Mouse (Mus musculus): ENCODE measurements around the gene Sgsh. TPM values are rescaled to one million over a fixed set of nuclear protein-coding genes. Genes with fewer than 3 reads are reported as not detected.

Sgsh gene
- polyA plus RNA-seq, 1 experiment from 2014 or later, result 12.6 TPM

DNA sequence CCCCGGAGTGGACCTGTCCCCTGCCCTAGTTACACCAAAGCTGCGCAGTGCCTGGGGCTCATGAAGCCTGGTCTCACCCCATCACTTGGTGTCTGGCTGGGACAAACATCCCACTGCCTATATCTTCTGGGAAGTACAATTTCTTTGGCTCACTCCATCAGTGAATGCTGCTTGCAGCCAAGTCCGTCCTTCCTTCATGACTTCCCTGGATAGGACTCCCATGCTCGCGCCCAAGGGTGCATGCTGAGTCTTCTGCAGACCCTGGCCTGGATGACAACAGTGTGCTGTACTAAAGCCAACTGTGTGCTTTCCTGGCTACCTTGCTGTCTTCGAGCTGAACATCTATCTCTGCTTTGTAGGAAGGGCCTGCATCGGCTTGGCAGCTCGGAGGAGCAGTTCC lies 11.2 kb downstream of the Sgsh start:
- Histone ChIP-seq H3K27me3 (replicated peaks; ENCODE audit: insufficient read depth, low read length) (no peaks in the 10 kb centered on the region), H3K4me2 (replicated peaks; ENCODE audit: low read depth, low read length) (no peak overlapping the region), H3K27ac (ENCODE audit: low read length) (no peak overlapping the region), H3K36me3 (ENCODE audit: insufficient read depth, low read length) (no peaks in the 10 kb centered on the region), H3K4me3 (ENCODE audit: low read depth, low read length) (no peak overlapping the region), H3K9ac (replicated peaks; ENCODE audit: low read depth) (no peak overlapping the region), H3K4me1 (ENCODE audit: insufficient read depth, low read depth, low read length) (no peaks in the 10 kb centered on the region), H3K9me3 (ENCODE audit: low read length) (no peaks in the 10 kb centered on the region)
- DNase-seq (ENCODE audit: low spot score) (no peak), ATAC-seq (no peak)
- WGBS, result 73% methylated on average over 8 of the region's 8 CpGs
- TF ChIP-seq CTCF (IDR thresholded peaks at IDR 0.05) (no peak), EP300 (IDR thresholded peaks at IDR 0.05) (no peak)

DNA sequence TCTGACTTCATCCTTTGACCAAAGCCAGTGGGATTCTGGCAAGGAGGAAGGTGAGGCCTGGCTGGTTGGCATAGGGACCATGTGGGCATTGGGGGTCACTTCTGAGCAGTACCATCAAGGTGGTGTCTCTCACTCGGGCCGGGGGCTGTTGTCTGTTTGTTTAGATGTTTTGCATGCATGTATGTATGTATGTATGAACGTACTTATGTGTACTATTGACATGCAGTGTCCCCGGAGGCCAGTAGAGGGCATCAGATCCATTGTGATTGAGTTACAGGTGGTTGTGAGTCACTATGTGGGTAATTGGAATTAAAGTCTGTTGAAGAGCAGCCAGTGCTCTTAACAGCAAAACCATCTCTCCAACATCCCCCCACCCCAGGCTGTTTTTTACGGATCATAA lies 15.7 kb downstream of the Sgsh start:
- Histone ChIP-seq H3K27me3 (replicated peaks; ENCODE audit: insufficient read depth, low read length) (no peaks in the 10 kb centered on the region), H3K4me1 (ENCODE audit: insufficient read depth, low read depth, low read length) (no peaks in the 10 kb centered on the region), H3K9me3 (ENCODE audit: low read length) (no peaks in the 10 kb centered on the region), H3K36me3 (ENCODE audit: insufficient read depth, low read length) (no peaks in the 10 kb centered on the region), H3K4me3 (ENCODE audit: low read depth, low read length) (no peak overlapping the region), H3K27ac (ENCODE audit: low read length) (no peak overlapping the region), H3K9ac (replicated peaks; ENCODE audit: low read depth) (no peak overlapping the region), H3K4me2 (replicated peaks; ENCODE audit: low read depth, low read length) (no peak overlapping the region)
- WGBS, result 7% methylated on average over 5 of the region's 5 CpGs
- ATAC-seq, result peak; percentile 62
- peak; percentile 85 for DNase-seq (ENCODE audit: low spot score)
- TF ChIP-seq EP300 (IDR thresholded peaks at IDR 0.05) (no peak), CTCF (IDR thresholded peaks at IDR 0.05) (peak; percentile 95)

DNA sequence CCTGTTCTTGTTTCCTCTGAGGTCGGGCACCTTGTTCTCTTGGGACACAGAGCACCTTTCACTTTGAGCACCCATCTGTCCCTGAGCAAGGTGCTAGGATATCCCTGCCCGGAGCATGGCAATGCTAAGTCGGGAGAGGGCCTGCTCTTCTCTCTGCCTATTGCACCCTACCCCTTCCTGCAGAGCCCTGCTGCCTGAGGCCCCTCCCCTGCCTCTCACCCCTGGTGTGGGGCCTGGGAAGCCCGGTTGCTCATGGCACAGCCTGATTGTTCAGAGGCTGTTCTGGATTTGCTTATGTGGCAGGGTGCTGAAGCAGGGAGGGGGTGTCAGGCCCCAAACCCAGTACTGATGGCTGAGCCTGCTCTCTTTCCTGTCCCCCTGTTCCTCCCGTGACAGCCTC lies 16.2 kb downstream of the Sgsh start:
- H3K9ac ChIP-seq (replicated peaks; ENCODE audit: low read depth), result no peak overlapping the region
- ATAC-seq (no peak), DNase-seq (ENCODE audit: low spot score) (no peak)
- H3K4me2 ChIP-seq (replicated peaks; ENCODE audit: low read depth, low read length), result no peak overlapping the region
- H3K36me3 ChIP-seq (ENCODE audit: insufficient read depth, low read length), result no peaks in the 10 kb centered on the region
- WGBS, result 40% methylated on average over 5 of the region's 5 CpGs
- no peak overlapping the region for H3K4me3 ChIP-seq (ENCODE audit: low read depth, low read length)
- no peak overlapping the region for H3K27ac ChIP-seq (ENCODE audit: low read length)
- TF ChIP-seq CTCF (IDR thresholded peaks at IDR 0.05), result no peak
- no peak for TF ChIP-seq EP300 (IDR thresholded peaks at IDR 0.05)
- H3K9me3 ChIP-seq (ENCODE audit: low read length), result no peaks in the 10 kb centered on the region
- H3K4me1 ChIP-seq (ENCODE audit: insufficient read depth, low read depth, low read length), result no peaks in the 10 kb centered on the region
- H3K27me3 ChIP-seq (replicated peaks; ENCODE audit: insufficient read depth, low read length), result no peaks in the 10 kb centered on the region

- H3K27ac ChIP-seq (ENCODE audit: low read length), result no peak overlapping the region
- no peak for DNase-seq (ENCODE audit: low spot score)
- no peaks in the 10 kb centered on the region for H3K9me3 ChIP-seq (ENCODE audit: low read length)
- H3K4me3 ChIP-seq (ENCODE audit: low read depth, low read length), result no peak overlapping the region
- no peaks in the 10 kb centered on the region for H3K36me3 ChIP-seq (ENCODE audit: insufficient read depth, low read length)
- no peak overlapping the region for H3K4me2 ChIP-seq (replicated peaks; ENCODE audit: low read depth, low read length)
- H3K4me1 ChIP-seq (ENCODE audit: insufficient read depth, low read depth, low read length), result no peaks in the 10 kb centered on the region
- 70% methylated on average over 10 of the region's 10 CpGs for WGBS
- no peak for ATAC-seq
- H3K9ac ChIP-seq (replicated peaks; ENCODE audit: low read depth), result no peak overlapping the region
- H3K27me3 ChIP-seq (replicated peaks; ENCODE audit: insufficient read depth, low read length), result no peaks in the 10 kb centered on the region
- TF ChIP-seq CTCF (IDR thresholded peaks at IDR 0.05), result no peak
- TF ChIP-seq EP300 (IDR thresholded peaks at IDR 0.05), result no peak
Observed at GRCm38 (mm10) chr11:119338271-119339059, 16.9 kb downstream of the Sgsh start.

- WGBS, result 22% methylated on average over 3 of the region's 3 CpGs
- H3K4me1 ChIP-seq (ENCODE audit: insufficient read depth, low read depth, low read length), result no peaks in the 10 kb centered on the region
- H3K4me3 ChIP-seq (ENCODE audit: low read depth, low read length), result no peak overlapping the region
- H3K27me3 ChIP-seq (replicated peaks; ENCODE audit: insufficient read depth, low read length), result no peaks in the 10 kb centered on the region
- DNase-seq (ENCODE audit: low spot score) (no peak), ATAC-seq (no peak)
- no peaks in the 10 kb centered on the region for H3K36me3 ChIP-seq (ENCODE audit: insufficient read depth, low read length)
- peak; percentile 31; the same call in 1 of the 2 replicates for TF ChIP-seq CTCF (IDR thresholded peaks at IDR 0.05)
- no peak for TF ChIP-seq EP300 (IDR thresholded peaks at IDR 0.05)
- H3K9ac ChIP-seq (replicated peaks; ENCODE audit: low read depth), result no peak overlapping the region
- no peak overlapping the region for H3K4me2 ChIP-seq (replicated peaks; ENCODE audit: low read depth, low read length)
- no peaks in the 10 kb centered on the region for H3K9me3 ChIP-seq (ENCODE audit: low read length)
- no peak overlapping the region for H3K27ac ChIP-seq (ENCODE audit: low read length)
Observed at GRCm38 (mm10) chr11:119331970-119332369, 23.4 kb downstream of the Sgsh start.

DNA sequence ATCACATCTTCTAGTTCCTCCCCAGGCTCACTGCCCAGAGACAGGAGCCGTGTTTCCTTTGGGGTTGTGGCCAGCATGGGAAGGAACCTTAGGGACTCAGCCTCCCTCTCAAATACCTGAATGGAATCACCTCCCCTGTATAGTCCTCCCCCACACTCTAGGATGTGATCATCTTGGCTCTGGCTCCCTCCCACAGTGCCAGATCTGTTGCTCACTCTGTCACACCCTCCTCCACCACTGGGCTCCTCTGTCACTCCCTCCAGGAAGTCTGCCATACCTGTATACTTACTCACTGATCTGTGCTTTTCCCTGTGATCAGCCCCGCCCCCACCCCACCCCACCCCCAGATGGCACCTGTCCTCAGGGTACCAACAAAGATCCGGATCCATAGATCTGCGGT lies 24.7 kb downstream of the Sgsh start:
- Histone ChIP-seq H3K4me3 (ENCODE audit: low read depth, low read length) (no peak overlapping the region), H3K27me3 (replicated peaks; ENCODE audit: insufficient read depth, low read length) (no peaks in the 10 kb centered on the region), H3K9ac (replicated peaks; ENCODE audit: low read depth) (no peak overlapping the region), H3K36me3 (ENCODE audit: insufficient read depth, low read length) (no peaks in the 10 kb centered on the region), H3K27ac (ENCODE audit: low read length) (no peak overlapping the region), H3K4me2 (replicated peaks; ENCODE audit: low read depth, low read length) (no peak overlapping the region), H3K9me3 (ENCODE audit: low read length) (no peaks in the 10 kb centered on the region), H3K4me1 (ENCODE audit: insufficient read depth, low read depth, low read length) (no peaks in the 10 kb centered on the region)
- TF ChIP-seq CTCF (IDR thresholded peaks at IDR 0.05), result no peak
- TF ChIP-seq EP300 (IDR thresholded peaks at IDR 0.05), result no peak
- ATAC-seq (no peak), DNase-seq (ENCODE audit: low spot score) (no peak)
- 57% methylated on average over 4 of the region's 4 CpGs for WGBS

All from lung, postnatal 0 days (tissue).